Mouse (Mus musculus) spleen, postnatal 4 days (tissue): ENCODE data around the gene Apbb2.

Experiments
- DNase-seq, 2 experiments: peaks; one replicate each; pipeline ENCODE4 v3.0.0; 2022; ENCODE audit warnings: low spot score in 2 of 2

Gene Apbb2

DNA sequence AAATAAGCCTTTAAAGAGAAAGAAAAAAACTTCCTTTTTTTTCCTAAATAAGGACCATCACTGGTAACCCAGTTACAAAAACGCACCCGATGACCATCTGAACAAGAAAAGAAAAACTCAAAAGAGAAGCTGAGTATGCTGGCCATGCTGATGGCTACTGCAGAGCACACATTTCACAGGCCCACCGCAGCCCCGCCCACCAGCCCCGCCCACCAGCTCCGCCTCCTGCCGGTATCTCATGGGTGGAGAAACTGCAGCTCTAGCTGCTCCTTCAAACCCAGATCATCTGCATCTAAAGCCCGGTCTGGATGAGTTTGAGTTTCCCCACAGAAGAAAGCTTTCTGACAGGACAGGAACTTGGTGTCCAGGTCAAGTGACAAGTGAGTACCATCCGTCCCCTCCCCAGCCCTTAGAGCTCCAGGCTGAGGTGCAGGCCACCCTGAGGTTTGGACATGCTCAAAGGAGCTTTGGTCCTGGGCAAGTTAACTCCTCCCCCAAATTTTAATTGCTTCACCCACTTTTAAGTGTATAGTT is 16.2 kb downstream of the Apbb2 start:
- DNase-seq: peak; percentile 16 to 68

DNA sequence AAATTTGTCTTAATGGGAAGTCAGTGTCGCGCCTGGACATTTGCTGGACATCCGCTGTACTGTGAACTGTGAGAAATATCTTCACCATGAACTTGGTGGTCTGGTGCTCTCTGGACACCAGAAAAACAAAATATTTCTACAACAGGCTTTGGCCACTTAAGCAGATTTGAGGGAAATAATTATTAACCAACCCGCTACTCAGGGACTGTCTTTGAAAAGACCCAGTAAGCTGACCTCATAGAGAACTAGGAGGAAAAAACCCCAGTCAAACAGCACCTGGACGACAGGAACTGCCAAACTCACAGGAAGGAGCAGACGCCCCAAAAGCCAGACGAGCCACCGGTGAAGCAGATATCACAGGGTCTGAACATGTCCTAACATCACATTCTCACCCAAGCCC is 18.2 kb downstream of the Apbb2 start:
- DNase-seq: no peak

DNA sequence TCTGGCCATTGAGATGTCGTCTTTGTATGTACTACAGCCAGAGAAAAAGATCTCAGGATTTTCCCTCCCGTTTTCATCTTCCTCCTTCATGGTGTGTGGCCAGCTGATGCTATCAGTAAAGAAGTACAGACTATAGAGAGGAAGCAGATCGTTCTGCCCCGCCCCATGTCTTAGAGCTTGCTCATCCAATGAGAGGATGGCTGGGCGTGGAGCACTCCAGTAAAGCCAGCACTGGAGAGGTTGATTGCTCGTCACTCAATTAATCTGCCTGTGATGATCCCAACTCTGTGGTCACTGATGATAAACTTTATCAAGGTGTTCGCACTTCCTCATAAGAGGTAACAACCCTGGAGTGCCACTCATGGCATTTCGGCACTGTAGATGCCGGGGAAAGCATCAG is 18.7 kb downstream of the Apbb2 start:
- no peak for DNase-seq

DNA sequence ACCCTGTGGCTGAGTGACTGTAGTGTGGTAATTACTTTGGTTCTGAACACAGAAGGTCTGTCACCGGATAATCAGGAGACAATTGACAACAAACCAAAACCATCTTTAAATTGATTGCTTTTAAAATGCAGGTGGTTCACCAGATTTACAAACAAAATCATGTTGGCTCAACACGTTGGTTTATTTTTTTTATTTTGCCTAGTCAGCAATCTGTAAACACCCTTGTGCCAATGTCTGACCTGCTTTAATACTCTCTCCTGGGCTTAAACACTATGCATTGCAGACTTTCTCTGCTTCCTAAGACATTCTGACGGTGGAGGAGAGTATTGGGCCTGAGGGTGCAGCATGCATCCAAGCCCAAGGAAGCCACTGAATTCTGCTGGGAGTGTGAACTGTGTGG is 22.3 kb downstream of the Apbb2 start:
- no peak for DNase-seq

DNA sequence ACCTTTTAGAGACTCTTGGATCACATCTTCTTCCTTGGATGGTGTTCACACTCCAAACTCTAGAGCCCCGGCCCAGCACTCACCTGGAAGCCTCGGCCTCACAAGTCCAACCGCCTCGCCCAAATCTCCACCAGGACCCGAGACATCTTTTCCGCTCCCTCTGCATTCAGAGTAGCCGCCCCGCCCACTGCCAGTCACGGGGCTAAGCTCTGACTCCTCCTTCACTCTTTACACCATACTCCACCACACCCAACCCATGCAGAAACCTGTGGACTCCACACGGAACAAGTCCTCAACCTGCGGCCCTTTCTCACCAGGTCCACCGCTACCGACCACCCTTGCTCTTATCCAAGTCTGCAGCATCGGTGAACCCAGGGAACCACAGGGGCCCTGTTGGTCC is 23.7 kb downstream of the Apbb2 start:
- no peak for DNase-seq

DNA sequence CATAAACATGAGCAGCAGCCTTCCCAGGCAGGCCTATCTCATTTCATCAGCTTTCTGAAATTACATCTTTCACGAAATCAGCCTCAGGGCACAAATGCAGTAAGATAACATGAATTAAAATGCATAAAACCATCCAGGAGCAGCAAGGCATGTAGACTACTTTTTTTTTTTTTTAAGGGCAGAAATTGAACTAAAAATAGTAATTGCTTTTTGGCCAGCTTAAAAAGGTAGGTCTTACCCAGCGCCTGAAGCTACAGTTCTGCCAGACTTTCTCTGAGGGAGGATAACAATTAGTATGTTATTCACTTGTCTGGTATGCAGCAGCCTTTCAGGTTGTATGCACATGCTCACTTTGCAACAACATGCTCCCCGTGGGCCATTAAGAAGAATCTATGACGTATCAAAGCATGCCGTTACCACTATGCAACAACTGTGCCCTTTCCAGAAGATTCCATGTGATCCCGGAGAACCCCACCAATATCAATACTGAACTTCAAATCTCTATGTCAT is 32.3 kb downstream of the Apbb2 start:
- DNase-seq: no peak

DNA sequence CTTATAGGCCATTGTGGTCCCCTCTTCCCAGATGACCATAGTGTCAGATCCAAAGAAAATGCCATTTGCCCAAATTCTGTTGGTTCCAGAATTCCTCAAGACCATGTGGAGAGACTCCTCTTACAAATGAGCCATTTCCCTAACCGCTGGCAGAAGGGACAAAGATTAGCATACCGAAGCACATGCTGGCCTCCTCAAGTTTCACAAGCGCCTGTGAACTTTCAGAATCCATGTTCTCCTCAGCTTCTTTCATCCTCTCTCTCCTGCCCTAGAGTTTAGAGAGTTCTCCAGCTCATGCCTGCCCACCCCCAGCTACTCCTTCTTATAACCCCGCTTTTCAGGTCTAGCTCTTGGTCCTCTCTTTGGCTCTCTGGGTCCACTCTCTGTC is 35.6 kb downstream of the Apbb2 start:
- DNase-seq: no peak

DNA sequence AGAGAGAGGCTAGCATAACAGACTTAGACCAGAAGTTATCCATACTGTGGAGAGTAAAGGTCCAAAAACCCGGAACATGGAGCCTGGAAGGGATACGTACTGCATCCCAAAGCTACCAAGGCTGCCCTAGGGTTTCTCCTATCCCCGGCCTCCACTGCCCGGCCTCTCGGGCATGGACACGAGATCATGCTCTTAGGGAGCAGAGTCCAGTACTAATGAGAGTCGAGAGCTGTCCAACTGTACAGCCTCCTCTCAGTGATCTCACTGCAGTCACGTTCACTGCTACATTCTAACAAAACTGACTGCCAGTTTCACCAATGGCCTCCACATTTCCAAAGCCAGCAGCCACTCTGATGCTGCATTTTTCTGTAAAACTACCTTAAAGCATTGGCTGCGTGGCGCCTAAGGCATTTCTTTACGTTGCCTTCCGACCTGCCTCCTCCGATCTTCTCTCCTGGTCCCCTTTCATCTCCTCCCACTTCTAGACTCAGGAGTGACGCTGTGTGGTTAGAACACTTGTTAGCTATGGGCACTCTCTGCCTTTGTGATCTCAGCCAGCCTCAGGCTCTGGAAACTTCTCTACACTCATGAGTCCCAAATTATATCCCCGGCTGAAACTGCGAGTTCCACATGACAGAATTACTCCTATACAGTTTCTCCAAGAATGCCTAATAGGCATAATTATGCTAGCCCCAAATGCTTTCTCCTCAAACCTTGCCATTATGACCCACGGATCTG is 36.1 kb downstream of the Apbb2 start:
- DNase-seq: no peak

DNA sequence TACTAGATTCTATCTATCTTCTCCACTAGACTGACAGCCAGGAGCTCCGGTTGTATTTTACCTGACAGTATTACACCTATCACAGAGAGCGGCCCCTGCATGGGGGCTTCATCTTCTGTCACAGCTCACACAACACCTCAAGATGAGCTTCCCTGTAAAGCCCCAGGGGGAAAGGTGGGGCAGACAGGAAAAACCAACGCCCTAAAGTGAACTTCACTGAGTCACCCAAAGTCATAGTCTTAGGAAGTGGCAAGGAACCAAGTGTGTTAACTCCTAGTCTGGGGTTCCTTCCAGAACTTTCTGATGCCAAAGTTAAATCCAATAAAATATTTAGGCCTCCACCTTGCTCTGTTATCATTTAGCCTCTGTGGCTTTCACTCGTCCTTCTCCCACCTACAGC is 39.5 kb downstream of the Apbb2 start:
- DNase-seq: no peak

DNA sequence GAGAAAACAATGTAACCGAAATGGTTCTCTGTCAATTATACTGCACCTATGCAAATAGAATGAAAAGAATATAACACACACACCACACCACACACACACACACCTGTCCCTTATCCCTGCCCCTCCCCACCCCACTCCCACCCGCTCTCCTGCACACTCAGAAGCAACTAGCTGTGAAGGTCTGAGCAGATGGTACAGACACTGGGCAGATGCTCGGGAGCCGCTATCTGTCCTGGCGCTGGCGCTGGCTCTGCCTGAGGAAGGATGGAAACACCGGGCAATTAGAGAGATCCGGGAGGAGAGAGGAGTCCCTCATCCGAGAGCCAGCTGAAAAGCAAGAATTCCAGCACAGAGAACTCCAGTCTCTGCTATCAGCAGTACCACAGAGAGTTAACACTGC is 42.3 kb downstream of the Apbb2 start:
- DNase-seq: no peak

DNA sequence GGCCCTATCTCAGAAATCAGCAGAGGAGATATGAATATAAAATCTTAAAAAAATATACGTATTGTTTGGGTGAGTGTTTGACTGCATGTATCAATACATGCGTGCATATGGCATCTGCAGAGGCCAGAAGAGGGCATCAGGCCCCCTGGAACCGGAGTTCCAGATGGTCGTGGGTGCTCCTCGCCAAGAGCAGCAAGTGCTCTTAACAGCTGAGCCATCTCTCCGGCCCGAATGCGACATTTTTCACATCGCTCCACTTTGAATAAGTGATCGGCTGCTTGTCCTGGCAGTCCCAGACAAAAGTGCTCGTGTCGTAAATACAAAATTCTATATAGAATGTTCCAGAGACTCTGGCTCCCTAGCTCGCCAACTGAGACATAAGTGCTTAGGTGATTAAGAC is 43.4 kb downstream of the Apbb2 start:
- no peak for DNase-seq

DNA sequence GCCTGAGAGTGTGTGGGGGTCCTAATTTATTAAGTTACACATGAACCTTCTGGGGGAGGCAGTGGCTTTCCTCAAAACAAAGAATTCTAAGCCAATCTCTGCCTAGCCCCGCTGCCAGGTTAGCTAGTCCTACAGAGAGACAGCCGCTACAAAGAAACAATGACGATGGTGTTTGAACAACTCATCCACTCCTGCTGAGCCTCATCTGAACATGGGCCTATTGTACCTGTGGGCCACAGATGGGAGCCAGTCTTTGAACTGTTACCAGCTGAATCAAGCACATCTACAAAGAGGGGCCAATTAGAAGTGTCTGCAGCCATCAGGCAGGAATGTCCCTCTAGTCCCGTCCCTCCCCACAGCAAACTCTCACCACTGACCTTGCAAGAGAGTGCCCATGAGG is 45.3 kb downstream of the Apbb2 start:
- no peak for DNase-seq

DNA sequence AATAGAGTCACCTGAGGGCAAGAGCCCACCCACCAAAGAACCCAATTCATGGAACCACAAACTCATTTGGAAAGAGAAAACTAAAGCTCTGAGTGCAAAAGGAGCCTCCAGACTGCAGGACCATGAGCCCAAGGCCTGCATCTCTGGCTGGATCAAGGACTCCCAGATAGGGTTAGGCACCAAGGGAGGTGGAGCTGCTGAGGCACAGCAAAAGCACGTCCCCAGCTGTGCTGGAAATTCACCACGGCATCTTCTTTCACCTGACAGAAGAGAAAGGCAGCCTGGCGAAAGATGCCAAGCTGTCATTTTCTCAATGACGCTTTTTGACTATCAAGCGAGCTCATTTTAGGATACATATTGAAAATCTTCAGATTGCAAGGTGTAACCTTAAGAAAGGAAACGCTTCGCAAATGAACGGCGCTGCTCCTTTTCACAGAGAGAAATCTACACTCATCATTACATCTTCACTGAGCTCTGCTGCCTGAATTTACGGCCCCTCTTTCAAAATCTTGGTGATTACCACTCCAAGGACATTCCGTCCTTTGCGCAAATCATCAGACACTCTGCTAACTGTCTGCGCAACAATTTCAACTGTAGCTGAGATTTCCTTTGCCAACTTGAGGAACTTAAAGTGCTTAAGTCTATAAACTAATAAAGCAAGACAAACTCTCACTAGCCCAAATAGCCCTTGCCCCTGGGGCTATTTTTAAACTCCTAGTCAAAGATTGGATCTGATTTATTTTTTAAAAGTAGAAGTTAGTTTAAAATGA is 46.3 kb downstream of the Apbb2 start:
- DNase-seq: no peak

DNA sequence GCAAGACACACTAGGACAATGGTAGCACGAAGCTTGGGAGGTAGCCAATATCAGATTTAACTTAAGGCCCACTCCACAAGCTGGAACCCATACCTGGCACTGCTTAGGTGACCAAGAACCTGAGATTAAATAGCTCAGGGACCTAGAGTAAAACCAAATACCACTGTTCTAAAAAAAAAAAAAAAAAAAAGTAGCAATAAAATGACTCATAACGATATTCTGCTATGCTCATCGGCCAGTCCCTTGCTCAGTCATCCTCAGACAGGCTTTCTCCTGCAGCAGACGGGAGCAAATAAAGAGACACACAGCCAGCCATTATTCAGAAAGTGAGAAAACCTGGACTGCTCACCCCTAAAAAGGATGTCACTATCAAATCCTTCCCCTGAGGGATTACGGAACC is 47.9 kb downstream of the Apbb2 start:
- no peak for DNase-seq

DNA sequence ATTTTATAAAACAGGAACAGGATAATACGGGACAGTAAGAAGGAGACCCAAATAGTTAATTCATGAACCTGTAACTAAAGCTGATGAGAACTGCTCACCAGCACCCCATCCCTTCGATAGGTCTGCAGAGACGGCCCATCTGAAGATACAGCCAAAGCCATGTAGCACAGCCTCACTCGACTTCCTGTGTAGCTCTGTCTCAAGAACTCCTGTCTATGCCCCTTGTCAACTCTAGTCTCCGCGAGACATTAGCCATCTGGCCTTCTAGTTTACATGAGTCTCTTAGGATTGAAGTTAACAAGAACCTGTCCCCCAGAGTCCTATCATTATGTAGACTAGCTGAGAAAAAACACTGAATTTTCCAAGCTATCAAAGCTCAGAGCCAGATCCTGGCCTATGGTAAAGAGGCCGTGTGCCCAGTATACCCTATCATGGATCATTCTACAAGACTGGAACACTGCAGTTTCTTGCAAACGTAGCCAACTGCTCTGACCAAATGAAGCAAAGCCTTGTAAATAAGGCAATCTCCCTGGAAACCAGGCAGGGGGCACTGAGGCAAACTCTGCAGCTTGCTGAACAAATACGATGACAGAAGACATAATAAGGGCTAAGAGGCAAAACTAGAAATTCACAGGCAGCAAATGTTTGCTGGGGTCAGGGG is 49.3 kb downstream of the Apbb2 start:
- no peak for DNase-seq

DNA sequence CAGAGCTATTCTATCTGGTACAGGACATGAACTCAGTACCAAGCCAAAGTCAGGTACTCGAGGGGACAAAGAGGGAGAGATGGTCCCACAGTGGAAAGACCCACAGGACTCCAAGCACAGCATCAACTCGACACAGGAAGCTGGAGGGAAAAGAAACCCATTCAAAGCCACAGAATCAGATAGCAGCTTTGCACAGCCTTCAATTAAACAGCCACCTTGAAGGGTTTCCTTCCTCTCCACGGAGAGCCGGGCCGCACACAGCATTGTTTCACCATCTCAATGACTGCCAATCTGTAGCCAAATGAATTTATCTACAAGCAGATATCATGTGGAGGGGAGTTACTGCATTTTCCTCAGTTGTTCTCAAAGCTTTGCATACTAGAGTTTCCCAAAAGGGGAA is 50.6 kb downstream of the Apbb2 start:
- no peak for DNase-seq

DNA sequence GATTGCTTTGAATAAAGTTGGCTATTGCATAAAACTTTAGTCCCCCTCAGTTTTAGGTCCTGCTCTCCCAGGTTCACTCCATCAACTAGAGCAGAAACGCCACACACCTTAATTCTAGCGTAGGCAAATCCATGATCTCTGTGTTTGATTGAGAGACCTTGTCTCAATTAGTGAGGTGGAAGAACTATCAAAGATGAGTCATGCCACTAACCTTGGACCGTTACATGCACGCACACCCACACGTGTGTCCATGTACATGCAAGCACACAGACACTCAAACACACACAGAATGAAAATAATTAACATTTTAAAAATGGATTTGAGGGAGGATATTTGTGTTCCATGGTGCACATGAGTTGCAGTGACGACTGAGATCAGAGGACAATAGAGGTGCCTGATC is 51.2 kb downstream of the Apbb2 start:
- no peak for DNase-seq

DNA sequence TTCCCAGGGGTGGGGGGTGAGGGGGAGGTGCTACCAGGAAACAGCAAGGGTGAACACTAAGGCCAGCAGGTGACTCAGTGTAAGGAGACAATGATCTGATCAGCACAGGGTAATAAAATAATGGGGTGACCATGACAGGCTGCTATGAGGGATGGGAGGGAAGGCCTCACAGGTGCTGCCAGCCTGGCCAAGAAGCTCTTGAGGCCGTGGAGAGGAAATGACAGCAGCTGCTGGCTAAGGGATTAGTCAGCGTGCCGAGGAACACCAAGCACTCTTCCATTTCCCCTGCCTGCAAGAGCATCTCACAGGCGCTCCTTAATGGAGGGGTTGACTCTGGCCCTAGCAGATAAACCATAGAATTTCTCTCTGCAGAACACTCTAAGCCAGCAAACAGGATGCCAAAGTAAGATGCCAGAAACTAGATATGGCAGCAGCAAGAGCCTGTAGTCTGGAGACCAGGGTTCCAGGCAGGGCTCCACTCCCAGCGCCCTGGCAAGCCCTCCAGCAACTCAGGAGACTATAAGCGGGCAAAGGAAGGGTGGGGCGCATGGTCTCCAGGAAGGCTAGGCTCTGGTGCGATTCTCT is 58.9 kb downstream of the Apbb2 start:
- DNase-seq: no peak

DNA sequence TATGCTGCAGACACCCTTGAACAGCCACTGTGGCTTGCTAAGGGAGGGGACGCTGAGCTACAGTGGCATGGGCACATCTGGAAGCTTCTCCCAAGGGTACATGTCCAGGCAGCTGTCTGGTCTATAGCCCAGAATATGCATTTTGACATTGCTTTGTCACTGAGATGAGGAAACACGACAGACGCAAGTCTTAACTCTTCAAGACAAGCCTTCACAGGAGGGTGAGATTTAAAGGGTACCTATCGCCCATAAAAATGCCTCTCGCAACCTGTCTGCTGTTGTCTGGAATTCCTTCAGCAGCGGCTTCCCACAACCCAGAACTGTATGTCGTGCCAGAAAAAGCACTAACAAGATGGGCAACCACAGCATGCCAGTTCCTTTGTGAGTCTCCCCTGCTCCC is 60.5 kb downstream of the Apbb2 start:
- no peak for DNase-seq

DNA sequence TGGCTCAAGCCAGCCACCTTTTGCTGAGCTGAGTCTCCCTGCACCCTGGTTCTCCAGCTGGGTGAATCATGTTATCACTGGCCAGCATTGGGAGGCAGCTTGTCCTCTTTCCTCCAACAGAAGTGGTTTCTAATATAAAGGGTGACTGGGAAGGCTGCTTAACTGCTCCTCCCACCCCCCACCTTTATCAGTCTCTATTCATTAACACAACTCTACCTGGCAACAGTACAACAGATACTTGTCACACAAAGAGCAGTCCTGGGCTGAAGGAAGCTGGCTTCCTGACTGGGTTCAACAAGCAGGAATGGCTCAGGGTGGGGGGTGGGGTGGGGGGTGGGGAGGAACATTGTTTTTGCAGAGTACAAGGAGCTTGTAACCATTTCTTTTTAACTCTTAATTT is 64.7 kb downstream of the Apbb2 start:
- DNase-seq: no peak

DNA sequence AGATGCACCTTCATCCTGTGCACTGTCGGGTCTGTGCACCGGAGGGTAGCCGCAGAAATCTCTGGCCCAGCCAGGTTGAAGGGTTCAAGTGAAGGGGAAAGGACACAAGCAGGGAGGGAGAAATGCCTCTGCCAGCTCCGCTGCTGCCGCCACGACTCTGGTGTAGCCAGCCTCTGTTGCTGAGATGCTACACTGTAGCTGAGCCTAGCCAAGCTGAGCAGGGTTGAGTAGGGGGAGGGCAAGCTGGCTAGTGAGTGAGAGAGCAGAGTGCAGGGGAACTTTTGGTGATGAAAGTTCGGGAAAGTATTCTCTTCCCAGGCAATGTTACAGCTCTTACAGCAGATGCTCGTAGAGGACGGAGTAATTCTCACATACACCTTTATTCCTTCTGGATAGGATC is 66.3 kb downstream of the Apbb2 start:
- DNase-seq: no peak

DNA sequence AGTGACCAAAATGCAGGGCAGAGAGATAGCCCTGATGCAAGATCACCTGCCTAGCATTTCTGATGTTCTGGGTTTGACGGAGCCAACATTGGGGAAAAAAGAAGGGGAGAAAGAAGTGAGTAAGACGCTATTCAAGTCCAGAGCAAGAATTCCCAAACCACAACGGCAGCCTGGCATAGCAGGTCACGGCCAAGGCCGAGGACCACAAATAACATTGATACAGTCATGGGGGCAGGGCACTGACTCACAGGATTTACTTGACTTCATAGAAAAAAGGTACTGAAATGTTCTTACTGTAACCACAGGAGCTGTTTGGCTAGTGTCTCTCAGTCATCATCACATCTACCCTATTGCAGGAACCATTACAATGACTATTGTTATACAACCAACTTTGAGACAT is 68.3 kb downstream of the Apbb2 start:
- no peak for DNase-seq
